Mouse (Mus musculus) intestine, postnatal 0 days (tissue): ENCODE measurements at regions not wholly inside any gene's neighbourhood (a gene's known extent, or its start where the extent isn't known, plus 50 kb on each side); places are given as distances from the start of the nearest gene placed in this dataset.

Experiments
- ATAC-seq: fragments of 200-750 bp; cut with Nextera tagmentation; 2 replicates; pipeline ENCODE4 v1.8.0; 2017; ENCODE audit warnings: mild to moderate bottlenecking, moderate TSS enrichment, moderate library complexity
- H3K27ac ChIP-seq: fragments of 300-500 bp; sonication (generic); 2 replicates; pipeline ENCODE4 v1.5.1; 2014; ENCODE audit warnings: mild to moderate bottlenecking, low read depth, low read length, moderate library complexity
- H3K27me3 ChIP-seq: fragments of 300-500 bp; sonication (generic); replicated peaks from 2 replicates; pipeline ENCODE4 v1.6.1; 2014; ENCODE audit warnings: low read length, mixed read lengths; ENCODE audit not compliant: control insufficient read depth, insufficient read depth
- H3K36me3 ChIP-seq: fragments of 300-500 bp; sonication (generic); 2 replicates; pipeline ENCODE4 v1.6.1; 2014; ENCODE audit warnings: mild to moderate bottlenecking, moderate library complexity; ENCODE audit not compliant: control insufficient read depth, insufficient read depth
- H3K4me1 ChIP-seq: fragments of 300-500 bp; sonication (generic); replicated peaks from 2 replicates; pipeline ENCODE4 v1.6.1; 2014; ENCODE audit warnings: antibody characterized with exemption, low read length, mixed read lengths; ENCODE audit not compliant: control insufficient read depth, insufficient read depth
- H3K4me2 ChIP-seq: fragments of 300-500 bp; sonication (generic); replicated peaks from 2 replicates; pipeline ENCODE4 v1.6.1; 2014; ENCODE audit warnings: low read depth, mild to moderate bottlenecking, moderate library complexity
- H3K4me3 ChIP-seq: fragments of 300-500 bp; sonication (generic); 2 replicates; pipeline ENCODE4 v1.5.1; 2014; ENCODE audit warnings: low read depth, low read length
- H3K9ac ChIP-seq: fragments of 300-500 bp; sonication (generic); 2 replicates; pipeline ENCODE4 v1.6.1; 2014; ENCODE audit warnings: mild to moderate bottlenecking, low read depth, low read length
- H3K9me3 ChIP-seq: fragments of 300-500 bp; sonication (generic); 2 replicates; pipeline ENCODE4 v1.6.1; 2016; ENCODE audit warnings: mixed run types; ENCODE audit not compliant: control insufficient read depth
- CTCF ChIP-seq: sonication (generic); IDR thresholded peaks from 2 replicates; pipeline ENCODE4 v1.5.1; 2016; ENCODE audit warnings: low read depth, mild to moderate bottlenecking, control low read depth, antibody characterized with exemption, moderate library complexity
- WGBS: fragments of 180-500 bp; shearing (Covaris S2); extraction: QIAGEN DNeasy Blood & Tissue Kit; methylation state at CpG from one replicate; pipeline ENCODE4 v1.1.7; 2014; 5-methylcytosine and 5-hydroxymethylcytosine counted together

- Histone ChIP-seq H3K27ac (no peak overlapping the region), H3K36me3 (no peaks in the 10 kb centered on the region), H3K4me1 (no peaks in the 10 kb centered on the region), H3K9ac (no peak overlapping the region), H3K9me3 (no peaks in the 10 kb centered on the region), H3K4me2 (no peak overlapping the region), H3K4me3 (no peak overlapping the region), H3K27me3 (no peaks in the 10 kb centered on the region)
- WGBS = 85% methylated on average over 2 of the region's 2 CpGs
- no peak for TF ChIP-seq CTCF
- ATAC-seq = no peak
Measured at GRCm38 (mm10) chr14:9318796-9319465, 652.9 kb upstream of the 4930452B06Rik start.

GRCm38 (mm10) chr14:9315224-9315623 lies 649.2 kb upstream of the 4930452B06Rik start:
- no peak for ATAC-seq
- H3K27ac ChIP-seq = no peak overlapping the region
- H3K4me3 ChIP-seq = no peak overlapping the region
- no peaks in the 10 kb centered on the region for H3K4me1 ChIP-seq
- no peaks in the 10 kb centered on the region for H3K36me3 ChIP-seq
- H3K9ac ChIP-seq = no peak overlapping the region
- no peaks in the 10 kb centered on the region for H3K9me3 ChIP-seq
- no peak for TF ChIP-seq CTCF
- 84% methylated on average over 3 of the region's 3 CpGs for WGBS
- no peaks in the 10 kb centered on the region for H3K27me3 ChIP-seq
- no peak overlapping the region for H3K4me2 ChIP-seq

GRCm38 (mm10) chr14:9296145-9296544 lies 630.1 kb upstream of the 4930452B06Rik start:
- no peak overlapping the region for H3K4me3 ChIP-seq
- WGBS = 77% methylated on average over 1 of the region's 1 CpGs
- TF ChIP-seq CTCF = no peak
- no peak for ATAC-seq
- H3K36me3 ChIP-seq = no peaks in the 10 kb centered on the region
- H3K9me3 ChIP-seq = no peaks in the 10 kb centered on the region
- no peaks in the 10 kb centered on the region for H3K27me3 ChIP-seq
- H3K9ac ChIP-seq = no peak overlapping the region
- H3K4me1 ChIP-seq = no peaks in the 10 kb centered on the region
- no peak overlapping the region for H3K27ac ChIP-seq
- no peak overlapping the region for H3K4me2 ChIP-seq

GRCm38 (mm10) chr14:9294555-9294954 lies 628.5 kb upstream of the 4930452B06Rik start:
- H3K4me2 ChIP-seq = no peak overlapping the region
- TF ChIP-seq CTCF = no peak
- no peaks in the 10 kb centered on the region for H3K4me1 ChIP-seq
- WGBS = 71% methylated on average over 2 of the region's 2 CpGs
- H3K9ac ChIP-seq = no peak overlapping the region
- H3K4me3 ChIP-seq = no peak overlapping the region
- no peaks in the 10 kb centered on the region for H3K36me3 ChIP-seq
- no peaks in the 10 kb centered on the region for H3K27me3 ChIP-seq
- ATAC-seq = no peak
- no peak overlapping the region for H3K27ac ChIP-seq
- H3K9me3 ChIP-seq = no peaks in the 10 kb centered on the region

GRCm38 (mm10) chr14:9288103-9288502 lies 622.1 kb upstream of the 4930452B06Rik start:
- 81% methylated on average over 1 of the region's 1 CpGs for WGBS
- no peaks in the 10 kb centered on the region for H3K4me1 ChIP-seq
- no peak for ATAC-seq

GRCm38 (mm10) chr14:9285606-9286002 lies 619.6 kb upstream of the 4930452B06Rik start:
- Histone ChIP-seq H3K9ac (no peak overlapping the region), H3K36me3 (no peaks in the 10 kb centered on the region), H3K9me3 (no peaks in the 10 kb centered on the region), H3K27ac (no peak overlapping the region), H3K4me1 (no peaks in the 10 kb centered on the region), H3K27me3 (no peaks in the 10 kb centered on the region), H3K4me3 (no peak overlapping the region), H3K4me2 (no peak overlapping the region)
- no peak for TF ChIP-seq CTCF
- ATAC-seq = no peak
- WGBS = 84% methylated on average over 7 of the region's 7 CpGs

More at GRCm38 (mm10) chr14:9288103-9288502, 622.1 kb upstream of the 4930452B06Rik start:
- TF ChIP-seq CTCF = no peak
- no peak overlapping the region for H3K9ac ChIP-seq
- no peak overlapping the region for H3K4me3 ChIP-seq
- H3K27me3 ChIP-seq = no peaks in the 10 kb centered on the region
- no peak overlapping the region for H3K27ac ChIP-seq
- H3K9me3 ChIP-seq = no peaks in the 10 kb centered on the region
- H3K4me2 ChIP-seq = no peak overlapping the region
- H3K36me3 ChIP-seq = no peaks in the 10 kb centered on the region
